Mouse (Mus musculus) heart, adult 11 months (tissue): ENCODE measurements around the gene Ncoa4.
"Not testable (repeated sequence)": the region's sequence is repeated elsewhere in the genome, so short reads cannot be mapped to it uniquely, and the experiment has no call there.

Experiments
- DNase-seq: peaks from one replicate; pipeline ENCODE4 v3.0.0; 2022

Ncoa4 gene

DNA sequence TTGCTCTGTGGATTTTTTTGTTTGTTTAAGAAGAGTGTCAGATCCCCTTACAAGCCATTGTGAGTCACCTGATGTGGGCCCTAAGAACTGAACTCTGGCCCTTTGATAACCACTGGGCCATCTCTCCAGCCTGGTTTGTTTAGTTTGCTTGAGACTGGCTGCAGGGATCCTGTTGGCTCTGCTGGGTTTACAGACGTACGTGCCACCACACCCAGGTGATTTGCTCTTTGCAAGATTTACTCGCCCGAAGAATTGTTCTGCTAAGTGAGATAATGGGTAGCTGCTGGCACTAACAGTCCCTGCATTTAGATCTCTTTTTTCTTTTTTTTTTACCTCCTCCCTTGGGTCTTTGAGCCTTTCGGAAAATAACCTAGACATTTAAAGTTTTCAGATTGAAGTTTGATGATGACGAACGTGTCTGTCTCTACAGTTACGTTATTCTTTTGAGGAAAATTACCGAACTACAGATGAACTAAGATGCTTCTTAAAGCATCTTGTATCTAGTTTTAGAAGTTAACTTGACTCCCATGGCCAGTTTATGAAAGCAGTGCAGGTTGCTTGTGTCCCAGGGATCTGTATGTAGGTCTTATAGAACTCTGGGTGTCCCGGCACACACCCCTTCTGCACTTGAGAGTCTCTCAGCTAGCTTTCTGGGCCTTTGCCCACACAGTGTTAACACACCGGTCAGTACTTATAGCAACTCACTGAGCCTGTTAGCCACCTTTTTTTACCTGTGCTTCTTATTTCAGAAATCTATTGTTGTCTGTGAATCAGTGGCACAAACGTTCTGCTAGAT lies 1.6 kb downstream of the Ncoa4 start:
- peak; percentile 83 for DNase-seq

- peak; percentile 79 for DNase-seq
Observed at GRCm38 (mm10) chr14:32162231-32162630, 2.6 kb downstream of the Ncoa4 start.

GRCm38 (mm10) chr14:32163203-32163888 lies 3.7 kb downstream of the Ncoa4 start:
- DNase-seq = peak; percentile 16

GRCm38 (mm10) chr14:32164173-32165051 lies 4.7 kb downstream of the Ncoa4 start:
- peak; percentile 84 for DNase-seq

GRCm38 (mm10) chr14:32165278-32166061 lies 5.8 kb downstream of the Ncoa4 start:
- peak; percentile 97 for DNase-seq

DNA sequence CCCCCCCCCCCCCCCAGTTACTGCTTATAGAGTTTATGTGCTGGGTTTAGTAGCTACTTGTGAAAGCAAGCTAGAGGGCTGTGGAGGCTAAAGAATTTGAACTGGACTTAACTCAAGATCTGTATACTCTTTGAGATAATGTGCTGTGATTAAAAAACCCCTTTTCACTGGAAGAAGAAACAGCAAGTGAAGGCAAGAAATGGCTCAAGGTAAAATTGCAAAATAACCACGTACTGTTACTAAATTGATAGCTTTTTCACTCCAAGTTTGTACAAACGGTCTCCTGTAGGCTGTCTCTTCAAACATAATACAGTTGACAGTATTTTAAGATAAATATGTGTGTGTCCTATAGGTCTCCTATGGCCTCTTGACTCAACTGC lies 6.4 kb downstream of the Ncoa4 start:
- DNase-seq = no peak

GRCm38 (mm10) chr14:32166840-32167239 lies 7.2 kb downstream of the Ncoa4 start:
- peak; percentile 42 for DNase-seq

GRCm38 (mm10) chr14:32167326-32167725 lies 7.7 kb downstream of the Ncoa4 start:
- DNase-seq = peak; percentile 63

DNA sequence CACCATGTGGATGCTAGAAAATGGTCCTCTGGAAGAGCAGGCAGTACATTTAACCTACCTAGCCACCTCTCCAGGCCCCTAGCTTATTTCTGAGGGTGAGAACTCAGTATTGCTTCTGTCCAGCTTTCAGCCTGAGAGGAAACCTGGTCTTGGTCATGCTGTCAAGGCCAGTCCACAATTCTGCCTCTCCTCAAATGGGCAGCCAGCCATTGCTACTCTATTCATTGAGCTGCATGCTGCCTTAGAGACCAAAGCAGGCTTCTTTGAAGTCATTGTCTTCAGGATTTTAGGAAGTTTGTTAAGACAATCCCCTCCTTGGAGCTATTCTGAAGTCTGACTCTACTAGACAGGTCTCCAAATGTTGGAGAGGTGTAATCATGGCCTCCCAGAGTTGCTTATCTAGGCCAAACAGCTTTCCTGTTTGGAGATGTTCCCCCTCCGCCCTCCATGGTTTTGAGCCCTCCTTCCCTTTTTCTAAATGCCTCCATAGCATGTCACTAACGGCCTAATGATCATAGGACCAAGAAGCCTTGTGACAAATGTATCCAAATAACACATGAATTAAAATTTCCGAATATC lies 9.1 kb downstream of the Ncoa4 start:
- peak; percentile 66 for DNase-seq

DNA sequence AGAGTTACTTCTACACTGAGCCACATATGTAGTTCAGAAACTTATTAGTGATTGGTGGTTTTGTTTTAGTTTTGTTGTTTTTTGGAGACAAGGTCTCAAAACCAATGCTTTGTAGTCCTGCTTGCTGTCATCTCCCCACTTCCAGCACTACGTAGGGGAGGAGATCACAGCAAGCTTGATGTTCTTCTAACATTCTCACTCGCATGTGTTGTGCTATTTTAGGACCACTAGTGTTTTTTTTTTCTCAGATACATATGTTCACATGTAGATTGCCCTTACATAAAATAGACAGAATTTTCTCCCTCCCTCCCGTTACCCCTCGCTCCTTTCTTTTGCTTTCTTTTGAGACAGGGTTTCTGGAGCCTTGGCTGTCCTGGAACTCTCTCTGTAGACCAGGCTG lies 10.5 kb downstream of the Ncoa4 start:
- peak; percentile 33 for DNase-seq

DNA sequence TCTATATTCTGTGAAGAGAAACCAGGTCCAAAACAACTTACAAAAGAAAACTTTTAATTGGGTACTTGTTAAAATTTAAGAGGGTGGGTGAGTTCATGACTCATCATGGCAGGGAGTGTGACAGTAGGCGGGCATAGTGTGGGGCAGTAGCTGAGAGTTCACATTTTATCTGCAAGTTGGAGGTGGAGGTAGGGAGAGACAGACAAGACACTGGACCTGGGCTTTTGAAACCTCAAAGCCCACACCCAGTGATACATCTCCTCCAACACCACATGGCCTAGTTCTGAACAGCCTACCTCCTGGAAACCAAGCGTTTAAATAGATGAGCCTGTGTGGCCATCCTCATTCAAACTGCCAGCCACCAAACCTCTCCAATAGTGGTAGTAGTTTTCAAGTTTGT lies 15.6 kb downstream of the Ncoa4 start:
- peak; percentile 66 for DNase-seq

- peak; percentile 31 for DNase-seq
Observed at GRCm38 (mm10) chr14:32176590-32176989, 16.9 kb downstream of the Ncoa4 start.

- peak; percentile 62 for DNase-seq
Observed at GRCm38 (mm10) chr14:32179393-32180195, 19.9 kb downstream of the Ncoa4 start.

DNA sequence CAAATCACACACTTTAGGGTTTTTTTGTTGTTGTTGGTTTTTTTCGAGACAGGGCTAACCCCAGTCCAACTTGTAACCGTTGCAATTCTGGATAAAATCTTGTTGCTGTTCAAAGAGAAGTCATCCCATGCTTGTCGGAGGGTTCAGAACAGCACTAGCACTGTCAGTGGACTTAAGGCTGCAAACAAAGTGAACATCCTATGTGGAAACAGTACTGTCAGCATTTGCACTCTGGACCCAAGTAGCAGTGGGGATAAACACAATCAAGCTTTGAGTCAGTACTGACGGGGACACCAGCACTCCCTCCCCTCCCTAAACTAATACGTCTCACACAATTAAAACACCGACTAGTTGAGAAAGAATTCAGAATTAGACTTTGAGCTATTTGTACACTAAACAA lies 21.2 kb downstream of the Ncoa4 start:
- DNase-seq = peak; percentile 55

GRCm38 (mm10) chr14:32183846-32184245 lies 24.2 kb downstream of the Ncoa4 start:
- peak; percentile 80 for DNase-seq

GRCm38 (mm10) chr14:32190627-32191391 lies 31.1 kb downstream of the Ncoa4 start:
- DNase-seq = peak; percentile 84

DNA sequence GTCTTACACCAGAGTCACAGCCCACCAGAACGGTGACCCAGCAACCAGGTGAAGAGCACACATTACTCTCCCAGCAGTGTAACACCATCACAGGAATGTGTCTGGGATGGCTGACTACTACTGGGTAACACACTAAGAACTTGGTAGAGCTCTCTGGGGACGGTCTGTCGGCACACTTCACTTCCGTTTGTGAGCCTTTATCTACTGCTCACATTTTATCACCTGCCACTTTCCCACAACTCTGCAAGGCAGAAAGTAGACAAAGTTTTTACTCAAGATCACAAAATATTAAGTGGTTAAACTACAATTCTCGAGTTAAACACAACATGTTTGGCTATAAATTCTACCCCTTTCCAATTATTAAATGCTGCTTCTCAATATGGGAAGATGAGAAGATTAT lies 32.3 kb downstream of the Ncoa4 start:
- DNase-seq = no peak

- no peak for DNase-seq
Observed at GRCm38 (mm10) chr14:32192437-32192836, 32.8 kb downstream of the Ncoa4 start.

DNA sequence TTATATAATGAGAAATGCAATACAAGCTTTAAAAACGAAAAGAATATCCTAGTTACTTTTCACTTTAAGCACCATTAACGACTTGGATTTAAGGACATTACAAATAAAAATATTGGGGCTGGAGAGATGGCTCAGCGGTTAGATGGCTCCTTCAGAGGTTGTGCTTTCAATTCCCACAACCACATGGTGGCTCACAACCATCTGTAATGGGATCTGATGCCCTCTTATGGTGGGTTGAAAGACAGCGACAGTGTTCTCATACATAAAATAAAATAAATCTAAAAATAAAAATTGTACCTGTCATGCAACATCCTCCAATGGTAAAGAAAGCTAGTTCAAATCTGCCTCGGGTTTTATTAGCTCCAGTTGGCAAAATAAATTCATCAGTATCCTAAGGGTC lies 33.9 kb downstream of the Ncoa4 start:
- not testable (repeated sequence) for DNase-seq

DNA sequence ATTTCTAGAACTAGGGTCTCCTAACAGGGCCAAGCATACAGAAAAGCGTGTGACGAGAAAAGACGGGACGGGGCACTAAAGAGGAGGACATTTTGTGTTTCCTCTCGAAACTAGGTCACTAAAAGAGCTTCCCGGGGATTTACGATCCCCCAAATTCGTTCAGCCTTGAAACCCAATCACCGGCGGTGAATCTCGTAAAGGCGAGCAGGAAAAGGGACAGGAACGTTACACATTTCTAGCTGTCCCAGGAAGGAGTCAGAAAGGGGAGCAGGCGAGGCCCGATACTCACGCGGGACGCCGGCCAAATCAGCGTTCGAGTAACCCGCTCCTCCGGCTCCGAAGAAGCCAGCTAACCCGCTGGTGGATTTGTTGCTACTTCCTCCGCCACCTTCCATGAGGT lies 41.7 kb downstream of the Ncoa4 start:
- no peak for DNase-seq
